Mouse (Mus musculus) thymus, adult 2 months (tissue): ENCODE data around the gene Slc27a3.

Source experiments
- CTCF ChIP-seq: fragments of 200-500 bp; IDR thresholded peaks from 2 replicates; pipeline ENCODE4 v1.5.1; 2012; ENCODE audit warnings: mild to moderate bottlenecking, control low read depth, low read length, moderate library complexity, borderline replicate concordance; ENCODE audit not compliant: control insufficient read depth, poor library complexity, insufficient read depth; ENCODE audit errors: extremely low read depth
- POLR2A ChIP-seq: fragments of 200-500 bp; IDR thresholded peaks from 2 replicates; pipeline ENCODE4 v1.6.1; 2012; ENCODE audit warnings: mild to moderate bottlenecking, low read length, control low read depth, moderate library complexity; ENCODE audit not compliant: control insufficient read depth, poor library complexity, insufficient read depth; ENCODE audit errors: extremely low read depth

DNA sequence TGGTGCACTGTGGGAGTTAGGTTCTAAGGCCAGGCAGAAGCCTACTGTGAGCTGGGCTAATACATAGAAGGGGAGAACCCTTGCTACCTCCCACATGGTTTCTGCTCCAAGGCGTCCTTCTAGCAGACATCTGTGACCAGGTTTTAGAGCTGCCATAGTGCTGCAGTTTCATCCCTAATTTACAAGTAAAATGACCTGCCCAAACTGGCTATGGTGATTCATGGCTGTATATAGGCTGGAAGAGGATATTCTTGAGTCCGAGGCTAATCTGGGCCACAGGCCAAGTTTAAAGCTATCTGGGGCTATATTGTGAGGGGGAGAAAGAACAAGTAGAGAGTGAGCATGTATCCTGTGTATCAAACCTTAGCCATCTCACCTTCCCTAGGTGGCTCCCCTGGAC is 20.7 kb downstream of the Slc27a3 start:
- TF ChIP-seq POLR2A (no peak), CTCF (no peak)
